Mouse (Mus musculus) erythroid progenitor cell, adult 5-6 weeks (primary cell): Measurements from ENCODE around the gene Bmpr1a. TPM values are rescaled to one million over a fixed set of nuclear protein-coding genes. Genes with fewer than 3 reads are reported as not detected.

Experiments used
- ATAC-seq: replicated peaks from 2 replicates; pipeline ENCODE4 v1.8.0; 2016; ENCODE audit warnings: moderate number of reproducible peaks, mild to moderate bottlenecking, moderate TSS enrichment, inconsistent platforms; ENCODE audit not compliant: poor library complexity, low FRiP score, severe bottlenecking
- total RNA-seq, 2 experiments: library from RNA; stranded (forward) in 1 of 2; stranded (reverse) in 1 of 2; fragments of 150-400 nt in 1 of 2; fragments of 186-747, 209-891 nt in 1 of 2; gene quantifications; 2 replicates each; pipeline versions ENCODE4 v1.2.3 to v1.2.4; 2015 to 2017; ENCODE audit warnings: low replicate concordance in 2 of 2

Gene Bmpr1a
- total RNA-seq, 2 experiments from 2014 or later: 0.84 to 1.2 TPM

DNA sequence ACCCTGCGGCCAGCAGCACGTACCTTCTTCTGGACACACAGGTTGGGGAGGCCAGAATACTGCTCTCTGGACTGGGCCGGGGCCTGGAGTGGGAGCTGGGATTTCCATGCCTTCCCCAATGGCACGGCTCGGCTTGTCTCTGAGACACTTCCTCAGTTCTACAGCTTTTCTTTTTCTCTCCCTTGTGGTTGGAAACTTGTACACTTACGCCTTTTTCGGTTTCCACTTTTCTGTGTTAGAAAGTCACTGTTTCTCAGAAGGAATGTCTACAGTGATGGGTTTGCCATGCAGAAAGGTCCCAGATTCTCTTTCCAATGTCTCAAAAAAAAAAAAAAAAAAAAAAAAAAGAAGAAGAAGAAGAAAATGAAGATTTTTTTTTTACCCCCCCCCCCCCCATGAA lies 99.7 kb downstream of the Bmpr1a start:
- no peak for ATAC-seq

DNA sequence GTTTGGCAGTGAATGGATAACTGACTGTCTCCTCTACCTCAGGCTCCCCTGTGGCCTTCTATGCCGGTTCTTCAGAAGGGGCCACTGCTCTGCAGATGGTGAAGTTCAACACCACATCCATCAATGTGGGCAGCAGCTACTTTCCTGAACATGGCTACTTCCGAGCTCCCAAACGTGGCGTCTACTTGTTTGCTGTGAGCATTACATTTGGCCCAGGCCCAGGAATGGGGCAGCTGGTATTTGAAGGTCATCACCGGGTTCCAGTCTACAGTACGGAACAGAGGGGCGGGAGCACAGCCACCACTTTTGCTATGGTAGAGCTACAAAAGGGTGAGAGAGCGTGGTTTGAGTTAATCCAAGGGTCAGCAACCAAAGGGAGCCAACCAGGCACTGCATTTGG lies 100.3 kb downstream of the Bmpr1a start:
- ATAC-seq: no peak

DNA sequence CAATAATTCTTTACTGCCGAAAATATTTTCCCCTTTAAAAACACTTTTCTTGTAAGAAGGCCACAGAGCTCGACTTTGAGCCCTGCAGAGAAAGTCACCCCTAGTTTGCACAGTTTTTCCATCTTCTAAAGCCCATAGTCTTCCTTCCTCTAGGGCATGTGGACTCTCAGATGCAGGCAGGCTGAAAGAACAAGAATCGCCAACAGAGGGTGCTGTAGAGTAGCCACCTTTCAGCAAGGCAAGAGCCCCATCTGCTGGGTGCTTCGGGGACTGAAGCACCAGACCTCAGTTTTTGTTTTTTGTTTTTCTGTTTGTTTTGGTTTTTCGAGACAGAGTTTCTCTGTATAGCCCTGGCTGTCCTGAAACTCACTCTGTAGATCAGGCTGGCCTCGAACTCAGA lies 102.0 kb downstream of the Bmpr1a start:
- ATAC-seq: no peak; the same call in 1 of the 2 replicates

DNA sequence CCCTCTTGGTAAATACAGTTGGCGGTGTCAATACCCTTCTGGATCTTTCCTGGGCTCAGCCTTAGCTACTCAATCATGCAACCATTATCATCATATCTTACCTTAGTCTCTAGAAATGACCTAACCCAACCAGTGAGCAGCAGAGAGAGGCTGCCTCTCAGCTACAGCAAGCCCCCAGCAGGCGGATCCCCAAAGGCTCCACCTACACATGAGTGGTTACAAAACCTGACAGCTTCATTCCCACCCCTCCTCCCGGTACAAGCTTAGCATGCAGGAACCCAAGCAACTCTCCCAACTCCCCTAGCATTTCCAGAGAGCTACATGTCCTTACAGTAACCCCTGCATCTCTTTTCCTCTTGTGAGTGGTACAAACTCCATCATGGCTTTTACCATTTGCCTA lies 103.1 kb downstream of the Bmpr1a start:
- ATAC-seq: no peak

DNA sequence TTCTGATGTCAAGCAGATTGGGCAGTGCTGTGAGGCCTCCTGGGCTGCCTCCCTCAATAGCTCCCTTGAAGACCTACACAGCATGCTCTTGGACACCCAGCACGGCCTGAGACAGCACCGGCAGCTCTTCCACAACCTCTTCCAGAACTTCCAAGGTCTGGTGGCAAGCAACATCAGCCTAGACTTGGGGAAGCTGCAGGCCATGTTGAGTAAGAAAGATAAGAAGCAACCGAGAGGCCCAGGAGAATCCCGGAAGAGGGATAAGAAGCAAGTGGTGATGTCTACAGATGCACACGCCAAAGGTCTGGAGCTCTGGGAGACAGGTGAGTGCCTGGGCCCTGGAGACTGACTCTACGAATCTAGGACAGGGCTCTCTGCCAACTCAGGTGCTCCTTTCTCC lies 103.8 kb downstream of the Bmpr1a start:
- no peak for ATAC-seq

DNA sequence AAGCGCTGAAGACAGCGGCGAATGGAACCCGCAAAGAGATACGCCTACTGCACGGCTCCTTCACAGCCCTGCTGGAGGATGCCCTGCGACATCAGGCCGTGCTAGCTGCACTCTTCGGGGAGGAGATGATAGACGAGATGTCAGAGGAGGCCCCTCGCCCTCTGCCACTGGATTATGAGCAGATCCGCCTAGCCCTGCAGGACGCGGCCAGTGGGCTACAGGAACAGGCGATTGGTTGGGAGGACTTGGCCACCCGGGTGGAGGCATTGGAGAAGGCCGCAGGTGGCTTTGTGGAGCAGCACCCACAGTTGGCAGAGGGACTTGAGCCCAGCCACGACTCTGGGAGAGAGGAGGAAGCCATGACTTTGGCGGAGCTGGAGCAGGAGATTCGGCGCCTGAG lies 104.2 kb downstream of the Bmpr1a start:
- no peak for ATAC-seq

- no peak for ATAC-seq
Observed at GRCm38 (mm10) chr14:34397871-34398270, 105.3 kb downstream of the Bmpr1a start.

GRCm38 (mm10) chr14:34393295-34393694 lies 109.8 kb downstream of the Bmpr1a start:
- ATAC-seq: no peak

GRCm38 (mm10) chr14:34382921-34383704 lies 120.0 kb downstream of the Bmpr1a start:
- ATAC-seq: no peak

DNA sequence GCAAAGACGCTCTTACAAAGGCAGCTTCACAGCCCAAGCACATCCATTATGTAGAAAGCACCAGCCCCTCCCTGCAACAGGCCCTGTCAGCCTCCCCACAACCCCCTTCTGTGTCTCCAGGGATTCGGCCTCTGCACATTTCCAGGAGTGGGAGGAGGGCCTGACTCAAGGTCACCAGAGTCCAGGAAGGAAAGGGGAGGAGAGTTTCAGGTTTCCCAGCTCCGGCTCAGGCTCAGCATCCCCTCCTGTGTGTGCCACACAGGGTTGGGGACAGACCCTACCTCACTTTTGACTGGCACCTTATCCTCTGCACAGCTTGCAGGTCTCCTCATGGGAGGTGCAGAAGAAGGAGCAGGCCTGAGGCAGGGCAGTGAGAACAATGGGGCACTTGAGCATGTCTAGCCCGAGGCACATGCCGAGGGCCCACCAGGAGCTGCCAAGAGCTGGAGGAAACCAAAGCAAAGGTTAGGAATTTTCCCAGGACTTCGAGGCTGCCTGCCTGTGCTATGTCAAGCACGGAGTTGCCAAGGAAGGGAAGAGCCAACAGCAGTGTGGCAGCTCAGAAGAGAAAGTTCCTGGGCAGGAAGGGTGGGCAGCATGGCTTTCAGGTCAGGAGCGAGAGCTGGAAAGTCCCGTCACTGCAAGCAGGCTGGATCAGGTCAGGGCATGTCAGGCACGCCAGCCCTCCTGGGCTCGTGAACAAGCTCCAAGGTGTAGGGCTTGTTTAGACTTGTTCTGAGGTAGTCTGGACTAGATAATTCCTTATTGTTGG lies 124.4 kb downstream of the Bmpr1a start:
- no peak for ATAC-seq

DNA sequence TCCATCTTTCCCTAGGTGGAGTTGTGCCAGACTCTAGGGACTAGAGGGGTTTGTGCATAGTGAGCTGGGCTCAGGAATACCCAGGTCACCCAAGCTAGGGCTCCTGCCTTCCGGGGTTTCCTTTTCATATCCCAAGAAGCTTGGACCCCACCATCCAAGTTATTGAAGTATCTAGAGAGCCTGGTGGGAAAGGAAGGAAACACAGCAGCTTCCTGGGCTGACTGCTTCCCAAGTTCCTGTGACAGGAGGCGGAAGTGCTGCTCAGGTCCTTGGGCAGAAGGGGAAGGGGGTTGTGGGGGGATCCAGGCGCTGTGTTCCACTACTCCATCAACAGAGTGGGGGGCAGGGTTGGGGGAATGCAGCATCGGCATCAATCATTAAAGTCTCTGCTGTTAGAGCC lies 126.0 kb downstream of the Bmpr1a start:
- ATAC-seq: no peak

GRCm38 (mm10) chr14:34375941-34376340 lies 127.2 kb downstream of the Bmpr1a start:
- no peak for ATAC-seq

- ATAC-seq: no peak
Observed at GRCm38 (mm10) chr14:34375415-34375904, 127.7 kb downstream of the Bmpr1a start, which contains the start of gene Mmrn2. Gene Mmrn2, plus strand, starts transcription at chr14:34375465.

DNA sequence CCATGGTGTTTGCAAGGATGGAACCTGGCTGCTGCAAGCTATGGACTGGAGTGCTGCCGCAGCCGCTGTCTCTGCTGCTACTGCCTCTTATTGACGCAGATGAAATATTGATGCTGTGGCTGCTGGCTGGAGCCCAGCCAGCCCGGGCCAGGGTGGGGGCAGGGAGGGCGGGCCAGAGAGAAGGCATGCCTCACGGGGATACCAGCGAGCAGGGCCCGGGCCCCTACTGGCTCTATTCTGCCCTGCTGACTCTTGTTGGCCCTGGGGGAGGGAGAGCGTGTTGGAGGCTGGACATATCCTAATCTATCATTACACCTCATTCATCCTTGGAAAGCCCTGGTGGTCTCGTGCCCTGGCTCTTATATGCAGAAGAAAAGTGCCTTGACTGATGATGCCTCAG lies 128.6 kb downstream of the Bmpr1a start, which contains the start of gene Sncg:
TSS of gene Sncg (minus strand) at position 213 of the 400 bp plus-strand sequence.
- no peak for ATAC-seq

- ATAC-seq: no peak
Observed at GRCm38 (mm10) chr14:34373581-34373980, 129.6 kb downstream of the Bmpr1a start.

GRCm38 (mm10) chr14:34372646-34373045 lies 130.5 kb downstream of the Bmpr1a start:
- ATAC-seq: no peak

GRCm38 (mm10) chr14:34371763-34372162 lies 131.4 kb downstream of the Bmpr1a start:
- no peak for ATAC-seq

GRCm38 (mm10) chr14:34370921-34371320 lies 132.2 kb downstream of the Bmpr1a start:
- ATAC-seq: no peak

GRCm38 (mm10) chr14:34370203-34370602 lies 132.9 kb downstream of the Bmpr1a start:
- ATAC-seq: no peak

GRCm38 (mm10) chr14:34365147-34365507 lies 138.0 kb downstream of the Bmpr1a start:
- ATAC-seq: no peak
